Mouse (Mus musculus) lung, postnatal 25 days (tissue): ENCODE measurements around the gene Gjb1.

Experiments
- DNase-seq: peaks from one replicate; pipeline ENCODE4 v3.0.0; 2022; ENCODE audit warnings: low spot score

Gene Gjb1

DNA sequence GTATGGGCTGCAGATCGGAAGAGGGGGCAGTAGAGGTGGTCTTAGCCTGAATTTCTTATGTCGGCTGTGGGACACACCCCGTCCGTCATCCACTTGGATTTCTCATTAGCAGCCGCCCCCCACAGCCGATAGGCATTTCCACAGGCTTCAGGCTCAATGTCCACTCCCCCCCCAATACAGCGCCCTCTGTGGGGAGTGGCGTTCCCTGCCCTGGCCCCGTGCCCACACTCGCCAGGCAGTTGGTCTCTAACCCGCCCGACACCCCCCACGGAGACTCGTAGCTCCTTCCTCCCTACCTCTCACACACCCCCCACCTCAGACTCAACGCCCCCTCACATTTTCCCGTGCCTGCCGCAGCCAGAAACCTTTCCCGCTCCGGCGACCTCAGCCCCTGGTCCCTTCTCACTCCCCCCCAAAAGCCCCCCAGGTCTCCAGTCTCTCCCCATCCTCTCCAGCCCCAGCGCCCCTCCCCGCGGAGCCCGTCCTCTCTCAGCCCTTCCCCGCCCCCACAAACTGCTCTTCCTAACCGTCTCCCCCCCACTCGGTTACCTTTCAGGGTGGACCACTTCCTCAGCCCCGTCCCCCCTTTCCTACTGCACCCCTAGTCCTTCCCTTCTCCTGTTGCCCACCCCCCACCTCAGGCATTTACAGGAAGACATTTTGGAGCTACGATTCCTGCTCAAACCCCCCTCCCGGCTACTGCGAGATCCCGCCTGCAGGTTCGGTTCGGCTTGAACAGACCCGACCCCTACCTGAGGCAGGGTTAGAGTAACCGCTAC lies 43.0 kb downstream of the Gjb1 start:
- peak; percentile 29 for DNase-seq

DNA sequence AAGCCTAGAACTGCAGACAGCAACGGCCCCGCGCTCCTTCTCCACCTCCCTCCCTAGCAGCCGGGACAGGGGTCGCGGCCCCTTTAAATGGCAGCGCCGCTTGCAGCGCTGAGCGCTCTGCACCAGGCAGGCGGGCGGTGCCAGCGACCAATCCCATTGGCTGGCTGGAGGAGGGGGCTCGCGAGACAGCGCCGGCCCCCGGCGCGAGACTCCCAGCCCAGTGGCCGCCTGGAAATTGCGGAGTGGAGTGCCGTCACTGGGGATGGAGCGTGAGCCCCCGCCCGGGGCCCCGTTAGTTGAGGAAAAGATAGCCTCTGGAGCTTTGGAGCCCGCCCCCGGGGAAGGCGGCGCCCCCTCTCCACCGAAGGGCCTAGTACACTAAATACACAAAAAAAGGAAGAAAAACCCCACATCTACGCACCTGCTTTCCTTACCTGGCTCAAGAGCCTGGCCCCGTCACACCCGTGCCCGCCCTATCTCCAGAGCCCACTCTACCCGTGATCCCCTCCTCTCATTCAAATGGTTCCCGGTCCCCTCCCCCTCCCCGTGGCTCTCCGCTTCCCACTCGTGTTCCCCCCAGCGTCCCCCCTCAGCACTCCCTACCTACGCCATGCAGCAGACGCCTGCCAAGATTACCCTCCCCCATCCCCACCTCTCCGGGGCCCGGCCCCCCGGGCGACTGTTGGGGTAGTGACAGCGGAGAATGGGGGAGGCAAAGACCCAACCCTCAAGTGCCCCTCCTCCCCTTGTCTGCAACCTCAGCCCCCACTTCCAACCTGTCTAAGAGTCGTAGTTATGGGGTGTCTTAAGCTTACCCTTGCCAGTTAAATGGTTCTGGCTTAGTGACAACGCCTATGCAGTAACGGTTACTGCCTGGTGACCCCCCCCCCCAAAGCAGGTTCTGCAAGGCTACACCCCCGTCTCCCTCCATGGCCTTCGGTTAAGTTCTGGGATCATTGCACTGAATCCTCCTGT lies 43.8 kb downstream of the Gjb1 start:
- DNase-seq: peak; percentile 90

DNA sequence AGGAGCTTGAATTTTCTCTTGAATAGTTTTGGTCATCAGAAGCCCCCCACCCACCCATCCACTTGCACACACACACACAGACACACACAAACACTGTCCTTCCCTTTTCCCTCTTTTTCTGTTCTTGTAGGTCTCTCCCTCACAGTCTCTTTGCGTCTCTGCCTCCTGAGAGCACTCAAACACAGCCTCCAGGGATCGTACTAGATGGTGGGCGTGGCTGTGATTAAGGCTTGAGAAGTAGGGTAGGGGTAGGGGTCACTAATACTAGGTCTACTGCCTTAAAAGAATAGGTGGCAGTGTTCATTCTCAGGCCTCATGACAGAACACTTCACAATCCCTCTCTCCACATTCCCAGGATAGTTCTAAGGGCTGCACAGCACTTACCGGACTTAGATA lies 44.5 kb downstream of the Gjb1 start, which contains the start of gene Zmym3:
Gene Zmym3 (minus strand): TSS at position 150 of the 396 bp plus-strand sequence.
- peak; percentile 6 for DNase-seq

DNA sequence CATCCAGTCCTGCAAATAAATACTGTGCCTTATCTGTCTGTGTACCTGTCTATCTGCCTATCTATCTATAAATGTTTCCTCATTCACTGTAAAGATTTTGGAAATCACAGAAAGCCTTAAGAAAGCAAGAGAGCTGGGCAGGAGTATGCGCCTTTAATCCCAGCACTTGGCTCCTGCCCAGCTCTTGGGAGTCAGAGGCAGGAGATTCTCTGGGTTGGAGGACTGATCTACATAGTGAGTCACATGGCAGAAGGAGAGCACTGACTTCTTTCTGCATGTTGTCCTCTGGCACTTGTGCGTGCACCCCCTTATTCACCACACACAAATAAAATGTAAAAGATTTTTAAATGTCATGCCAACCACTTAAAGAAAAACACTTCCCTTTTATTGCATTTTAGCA lies 47.3 kb downstream of the Gjb1 start:
- DNase-seq: no peak

DNA sequence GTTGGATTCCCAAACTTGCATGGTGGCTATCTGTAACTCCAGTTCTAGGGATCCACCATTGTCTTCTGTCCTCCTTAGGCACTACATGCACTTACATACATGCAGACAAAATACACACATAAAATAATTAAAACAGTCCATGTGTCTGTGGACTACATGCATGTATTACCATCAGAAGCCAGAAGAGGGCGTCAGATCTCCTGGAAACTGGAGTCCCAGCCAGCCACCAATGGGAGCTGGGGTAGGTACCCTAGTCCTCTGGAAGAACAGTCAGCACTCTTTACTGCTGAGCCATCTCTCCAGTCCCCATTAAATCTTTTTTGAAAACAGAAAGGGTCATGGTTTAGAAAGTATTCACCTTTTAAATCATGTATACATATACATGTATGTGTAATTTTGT lies 51.6 kb downstream of the Gjb1 start:
- peak; percentile 21 for DNase-seq

DNA sequence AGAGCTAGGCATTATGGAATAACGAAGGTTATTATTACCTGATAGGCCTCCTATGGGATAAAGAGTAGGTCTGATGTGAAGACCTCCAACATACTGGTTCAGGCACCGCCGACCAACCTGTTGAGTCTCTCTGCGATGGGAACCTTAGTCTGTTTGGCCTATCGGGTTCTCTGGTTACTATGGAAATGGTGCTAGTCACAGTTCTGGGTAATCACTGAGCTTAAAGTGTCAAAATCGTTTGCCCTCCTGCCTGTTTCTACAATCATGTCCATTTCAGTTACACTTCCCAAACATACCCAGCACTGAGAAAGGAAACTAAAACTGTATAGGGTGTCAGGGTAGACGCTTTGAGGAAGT lies 52.6 kb downstream of the Gjb1 start:
- no peak for DNase-seq

DNA sequence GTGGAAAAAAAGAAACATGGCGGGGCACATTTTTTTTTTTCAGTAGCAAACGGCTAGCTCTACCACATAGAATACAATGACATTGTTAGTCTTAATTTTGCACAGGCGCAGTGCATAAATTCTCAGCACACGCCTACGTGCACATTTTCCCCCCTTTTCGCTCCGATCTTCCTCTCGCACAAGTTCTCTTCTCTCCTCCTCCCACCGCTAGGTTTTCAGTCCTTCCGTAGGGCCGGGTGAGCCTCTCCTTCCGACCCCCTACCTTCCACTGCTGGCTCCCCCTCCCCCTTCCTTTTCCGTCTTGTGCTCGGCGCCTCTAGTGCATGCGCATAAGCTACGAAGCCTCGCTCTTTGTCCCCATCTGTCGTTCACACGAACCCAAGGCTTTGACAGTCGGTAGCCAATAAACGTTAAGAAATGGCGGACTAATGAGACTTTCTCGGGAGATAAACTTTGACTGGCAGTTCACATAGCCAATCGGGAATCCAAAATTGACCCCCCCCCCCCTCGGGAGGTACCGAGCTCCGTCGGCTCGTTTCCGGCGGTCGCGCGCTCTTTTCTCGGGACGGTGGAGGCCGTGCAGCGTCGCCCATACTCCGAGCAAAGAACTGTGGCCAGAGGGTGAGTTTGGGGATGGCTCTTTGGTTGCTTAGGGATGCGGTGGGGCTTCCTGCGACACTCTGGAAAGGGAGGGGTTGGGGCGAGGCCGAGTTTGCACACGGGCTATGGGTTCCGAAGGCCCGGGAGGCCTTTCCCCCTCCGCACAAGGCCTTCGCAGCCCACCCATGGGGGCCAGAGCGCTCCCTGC lies 53.2 kb downstream of the Gjb1 start, which contains the start of gene Nono:
Gene Nono (plus strand): TSS at position 177 of the 808 bp plus-strand sequence.
- DNase-seq: peak; percentile 92

DNA sequence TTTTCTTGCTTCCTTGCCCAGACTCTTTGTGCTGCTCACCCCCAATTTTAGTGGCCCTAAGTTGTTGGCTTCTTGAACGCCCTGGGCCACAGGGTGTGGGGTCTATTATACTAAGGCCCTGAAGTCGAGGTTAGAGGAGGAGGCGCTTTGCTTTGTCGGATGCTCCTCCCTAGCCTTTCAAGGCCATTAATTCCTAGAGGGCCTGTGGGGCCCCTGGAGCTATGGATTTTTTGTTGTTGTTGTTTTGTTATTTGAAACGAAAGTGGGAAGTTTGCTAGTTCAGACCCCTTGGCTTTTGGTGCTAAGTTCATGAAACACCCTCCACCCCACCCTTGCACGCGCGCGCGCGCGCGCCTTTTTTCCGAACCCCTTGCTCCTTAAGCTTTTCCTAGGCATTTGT lies 53.8 kb downstream of the Gjb1 start:
- DNase-seq: no peak
